Mouse (Mus musculus) midbrain, embryonic 13.5 days (tissue): ENCODE measurements around the gene Khdc4. TPM values are rescaled to one million over a fixed set of nuclear protein-coding genes. Genes with fewer than 3 reads are reported as not detected.

Experiments used
- ATAC-seq: fragments of 200-750 bp; cut with Nextera tagmentation; 2 replicates; pipeline ENCODE4 v1.8.0; 2017; ENCODE audit warnings: mild to moderate bottlenecking, moderate TSS enrichment, moderate library complexity
- H3K27ac ChIP-seq: fragments of 300-500 bp; sonication (generic); 2 replicates; pipeline ENCODE4 v1.5.1; 2015; ENCODE audit warnings: inconsistent platforms, mild to moderate bottlenecking, moderate library complexity
- H3K27me3 ChIP-seq: fragments of 300-500 bp; sonication (generic); 2 replicates; pipeline ENCODE4 v1.6.1; 2015; ENCODE audit warnings: mild to moderate bottlenecking, inconsistent platforms
- H3K36me3 ChIP-seq: fragments of 300-500 bp; sonication (generic); 2 replicates; pipeline ENCODE4 v1.6.1; 2015; ENCODE audit warnings: mild to moderate bottlenecking, inconsistent platforms
- H3K4me1 ChIP-seq: fragments of 300-500 bp; sonication (generic); replicated peaks from 2 replicates; pipeline ENCODE4 v1.6.1; 2015; ENCODE audit warnings: inconsistent platforms
- H3K4me2 ChIP-seq: fragments of 300-500 bp; sonication (generic); replicated peaks from 2 replicates; pipeline ENCODE4 v1.6.1; 2015; ENCODE audit warnings: moderate library complexity, mild to moderate bottlenecking, inconsistent platforms
- H3K4me3 ChIP-seq: fragments of 300-500 bp; sonication (generic); replicated peaks from 2 replicates; pipeline ENCODE4 v1.5.1; 2015; ENCODE audit warnings: mild to moderate bottlenecking, inconsistent platforms
- H3K9ac ChIP-seq: fragments of 300-500 bp; sonication (generic); replicated peaks from 2 replicates; pipeline ENCODE4 v1.6.1; 2015; ENCODE audit warnings: mild to moderate bottlenecking, inconsistent platforms
- H3K9me3 ChIP-seq: fragments of 300-500 bp; sonication (generic); 2 replicates; pipeline ENCODE4 v1.6.1; 2016; ENCODE audit warnings: mild to moderate bottlenecking, inconsistent platforms
- WGBS: fragments of 180-500 bp; shearing (Covaris S2); methylation state at CpG from one replicate; pipeline ENCODE4 v1.1.7; 2015; 5-methylcytosine and 5-hydroxymethylcytosine counted together
- polyA plus RNA-seq: library from polyadenylated mRNA; unstranded; fragments of >200 nt; fragmentation: Nextera tagmentation; extraction: Ambion mirVana; gene quantifications from 2 replicates; pipeline ENCODE4 v1.2.1, GENCODE M21; 2015

Khdc4 gene
- polyA plus RNA-seq, 1 experiment from 2014 or later: 105 TPM

- no peaks in the 10 kb centered on the region for H3K27me3 ChIP-seq
- H3K4me1 ChIP-seq: no peaks in the 10 kb centered on the region
- WGBS: 85% methylated on average over 4 of the region's 4 CpGs
Observed at GRCm38 (mm10) chr3:88664095-88664494, 21.5 kb upstream of the Khdc4 start.

GRCm38 (mm10) chr3:88677399-88677798 lies 8.2 kb upstream of the Khdc4 start:
- peaks cover 3% of the 10 kb centered on the region; the same call in 1 of the 2 replicates for H3K4me1 ChIP-seq
- H3K9ac ChIP-seq: no peak overlapping the region
- H3K4me3 ChIP-seq: peak overlapping the region; percentile 31
- no peak overlapping the region for H3K27ac ChIP-seq
- H3K4me2 ChIP-seq: peak overlapping the region; percentile 60
- no peaks in the 10 kb centered on the region for H3K27me3 ChIP-seq
- no peaks in the 10 kb centered on the region for H3K9me3 ChIP-seq
- H3K36me3 ChIP-seq: no peaks in the 10 kb centered on the region
- WGBS: 8% methylated on average over 11 of the region's 11 CpGs
- peak; percentile 67; the same call in 1 of the 2 replicates for ATAC-seq

More at GRCm38 (mm10) chr3:88664095-88664494, 21.5 kb upstream of the Khdc4 start:
- H3K4me3 ChIP-seq: no peak overlapping the region
- no peak overlapping the region for H3K9ac ChIP-seq
- H3K36me3 ChIP-seq: no peaks in the 10 kb centered on the region
- no peak overlapping the region for H3K27ac ChIP-seq
- H3K4me2 ChIP-seq: no peak overlapping the region
- no peaks in the 10 kb centered on the region for H3K9me3 ChIP-seq
- ATAC-seq: no peak

GRCm38 (mm10) chr3:88683814-88684213 lies 1.8 kb upstream of the Khdc4 start:
- ATAC-seq: no peak
- Histone ChIP-seq H3K27me3 (no peaks in the 10 kb centered on the region), H3K4me2 (no peak overlapping the region), H3K4me3 (no peak overlapping the region), H3K36me3 (peaks cover 8% of the 10 kb centered on the region), H3K4me1 (peaks cover 25% of the 10 kb centered on the region), H3K27ac (no peak overlapping the region), H3K9ac (no peak overlapping the region), H3K9me3 (no peaks in the 10 kb centered on the region)
- 93% methylated on average over 2 of the region's 2 CpGs for WGBS

GRCm38 (mm10) chr3:88684236-88684979 lies 1.2 kb upstream of the Khdc4 start:
- no peak for ATAC-seq
- Histone ChIP-seq H3K4me2 (peak overlapping the region; percentile 54), H3K4me3 (peak overlapping the region; percentile 100), H3K27me3 (no peaks in the 10 kb centered on the region), H3K4me1 (peaks cover 26% of the 10 kb centered on the region), H3K9ac (no peak overlapping the region), H3K9me3 (no peaks in the 10 kb centered on the region), H3K36me3 (peaks cover 12% of the 10 kb centered on the region), H3K27ac (no peak overlapping the region)
- 60% methylated on average over 8 of the region's 8 CpGs for WGBS

GRCm38 (mm10) chr3:88685958-88686451 lies 402 bp downstream of the Khdc4 start:
- WGBS: under 1% methylated on average over 43 of the region's 45 CpGs
- peaks cover 26% of the 10 kb centered on the region for H3K4me1 ChIP-seq
- peak; percentile 82 for ATAC-seq
- H3K4me2 ChIP-seq: peak overlapping the region; percentile 96
- peak overlapping the region; percentile 100 for H3K4me3 ChIP-seq
- H3K27me3 ChIP-seq: no peaks in the 10 kb centered on the region
- peak overlapping the region; percentile 98 for H3K9ac ChIP-seq
- H3K36me3 ChIP-seq: peaks cover 28% of the 10 kb centered on the region
- peak overlapping the region; percentile 98 for H3K27ac ChIP-seq
- H3K9me3 ChIP-seq: no peaks in the 10 kb centered on the region

- peaks cover 26% of the 10 kb centered on the region for H3K4me1 ChIP-seq
- peaks cover 38% of the 10 kb centered on the region for H3K36me3 ChIP-seq
- H3K9ac ChIP-seq: peak overlapping the region; percentile 98
- no peaks in the 10 kb centered on the region for H3K9me3 ChIP-seq
- peak overlapping the region; percentile 100 for H3K4me3 ChIP-seq
- no peak for ATAC-seq
- no peaks in the 10 kb centered on the region for H3K27me3 ChIP-seq
- H3K4me2 ChIP-seq: peak overlapping the region; percentile 96
- 62% methylated on average over 13 of the region's 13 CpGs for WGBS
- peak overlapping the region; percentile 98 for H3K27ac ChIP-seq
Observed at GRCm38 (mm10) chr3:88686734-88687611, 1.4 kb downstream of the Khdc4 start.

GRCm38 (mm10) chr3:88689079-88689478 lies 3.5 kb downstream of the Khdc4 start:
- H3K27ac ChIP-seq: no peak overlapping the region
- H3K27me3 ChIP-seq: no peaks in the 10 kb centered on the region
- H3K4me1 ChIP-seq: peaks cover 26% of the 10 kb centered on the region
- H3K4me3 ChIP-seq: no peak overlapping the region
- H3K9ac ChIP-seq: no peak overlapping the region
- WGBS: 95% methylated on average over 5 of the region's 5 CpGs
- no peaks in the 10 kb centered on the region for H3K9me3 ChIP-seq
- H3K36me3 ChIP-seq: peaks cover 56% of the 10 kb centered on the region
- H3K4me2 ChIP-seq: no peak overlapping the region
- ATAC-seq: no peak

GRCm38 (mm10) chr3:88695545-88695944 lies 9.9 kb downstream of the Khdc4 start:
- Histone ChIP-seq H3K9ac (no peak overlapping the region), H3K9me3 (no peaks in the 10 kb centered on the region), H3K27ac (no peak overlapping the region), H3K27me3 (no peaks in the 10 kb centered on the region), H3K4me2 (no peak overlapping the region), H3K4me1 (no peaks in the 10 kb centered on the region), H3K4me3 (no peak overlapping the region), H3K36me3 (peaks cover 96% of the 10 kb centered on the region)
- ATAC-seq: no peak

- Histone ChIP-seq H3K9ac (no peak overlapping the region), H3K4me3 (no peak overlapping the region), H3K27me3 (no peaks in the 10 kb centered on the region), H3K4me1 (no peaks in the 10 kb centered on the region), H3K9me3 (no peaks in the 10 kb centered on the region), H3K27ac (no peak overlapping the region), H3K4me2 (no peak overlapping the region), H3K36me3 (peaks cover 92% of the 10 kb centered on the region)
- ATAC-seq: no peak
- WGBS: 93% methylated on average over 1 of the region's 1 CpGs
Observed at GRCm38 (mm10) chr3:88698051-88698450, 12.4 kb downstream of the Khdc4 start.

- Histone ChIP-seq H3K9ac (no peak overlapping the region), H3K27ac (no peak overlapping the region), H3K4me2 (no peak overlapping the region), H3K9me3 (no peaks in the 10 kb centered on the region), H3K27me3 (no peaks in the 10 kb centered on the region), H3K4me1 (no peaks in the 10 kb centered on the region), H3K4me3 (no peak overlapping the region), H3K36me3 (peaks cover 93% of the 10 kb centered on the region)
- WGBS: 95% methylated on average over 6 of the region's 6 CpGs
- ATAC-seq: no peak
Observed at GRCm38 (mm10) chr3:88698834-88699233, 13.2 kb downstream of the Khdc4 start.

GRCm38 (mm10) chr3:88700247-88700646 lies 14.6 kb downstream of the Khdc4 start:
- Histone ChIP-seq H3K4me2 (no peak overlapping the region), H3K9ac (no peak overlapping the region), H3K9me3 (no peaks in the 10 kb centered on the region), H3K27me3 (no peaks in the 10 kb centered on the region), H3K27ac (no peak overlapping the region), H3K4me1 (no peaks in the 10 kb centered on the region), H3K36me3 (peaks cover 93% of the 10 kb centered on the region), H3K4me3 (no peak overlapping the region)
- 90% methylated on average over 3 of the region's 3 CpGs for WGBS
- ATAC-seq: no peak

- Histone ChIP-seq H3K27ac (no peak overlapping the region), H3K27me3 (no peaks in the 10 kb centered on the region), H3K4me3 (no peak overlapping the region), H3K4me1 (no peaks in the 10 kb centered on the region), H3K9ac (no peak overlapping the region), H3K36me3 (peaks cover 90% of the 10 kb centered on the region), H3K9me3 (no peaks in the 10 kb centered on the region), H3K4me2 (no peak overlapping the region)
- ATAC-seq: no peak
- WGBS: 89% methylated on average over 3 of the region's 3 CpGs
Observed at GRCm38 (mm10) chr3:88701222-88701621, 15.6 kb downstream of the Khdc4 start.
